Mouse (Mus musculus): ENCODE data around the gene Hist1h1a. TPM values are rescaled to one million over a fixed set of nuclear protein-coding genes. Genes with fewer than 3 reads are reported as not detected.
"Not testable (repeated sequence)": the region's sequence is repeated elsewhere in the genome, so short reads cannot be mapped to it uniquely, and the experiment has no call there.

Hist1h1a gene
- polyA plus RNA-seq, 1 experiment from 2014 or later = 4.3 TPM

- Histone ChIP-seq H3K27ac (peak overlapping the region; percentile 76; the same call in 1 of the 2 replicates), H3K36me3 (no peaks in the 10 kb centered on the region), H3K4me2 (replicated peaks) (peak overlapping the region; percentile 65), H3K27me3 (no peaks in the 10 kb centered on the region), H3K9ac (peak overlapping the region; percentile 65; the same call in 1 of the 2 replicates), H3K4me3 (0 out of 2 replicates have a peak overlapping the region, but pooled peaks have one; percentile 12), H3K4me1 (peaks cover 23% of the 10 kb centered on the region), H3K9me3 (no peaks in the 10 kb centered on the region)
- WGBS = 56% methylated on average over 4 of the region's 4 CpGs
- ATAC-seq (ENCODE audit: low FRiP score, low read depth) = no peak
Measured at GRCm38 (mm10) chr13:23753314-23754078, 10.0 kb upstream of the Hist1h1a start.

- no peak overlapping the region for H3K27ac ChIP-seq
- H3K9ac ChIP-seq = no peak overlapping the region
- H3K4me2 ChIP-seq (replicated peaks) = no peak overlapping the region
- no peak for ATAC-seq (ENCODE audit: low FRiP score, low read depth)
- no peaks in the 10 kb centered on the region for H3K36me3 ChIP-seq
- H3K4me1 ChIP-seq = peaks cover 23% of the 10 kb centered on the region
- no peak overlapping the region for H3K4me3 ChIP-seq
- H3K9me3 ChIP-seq = no peaks in the 10 kb centered on the region
- H3K27me3 ChIP-seq = no peaks in the 10 kb centered on the region
Measured at GRCm38 (mm10) chr13:23755000-23755399, 8.5 kb upstream of the Hist1h1a start.

- WGBS = 0% methylated on average over 17 of the region's 22 CpGs
- peak; percentile 77 for ATAC-seq (ENCODE audit: low FRiP score, low read depth)
- H3K9me3 ChIP-seq = no peaks in the 10 kb centered on the region
- H3K4me1 ChIP-seq = peaks cover 29% of the 10 kb centered on the region
- H3K4me2 ChIP-seq (replicated peaks) = peak within 1 kb of the TSS; percentile 82
- no peaks in the 10 kb centered on the region for H3K27me3 ChIP-seq
- peak within 1 kb of the TSS; percentile 94 for H3K27ac ChIP-seq
- peak within 1 kb of the TSS; percentile 69 for H3K9ac ChIP-seq
- peak within 1 kb of the TSS; percentile 46 for H3K4me3 ChIP-seq
- H3K36me3 ChIP-seq = no peaks in the 10 kb centered on the region
Measured at GRCm38 (mm10) chr13:23756790-23757189, 6.7 kb upstream of the Hist1h1a start, which contains the start of gene Hist1h4b. Gene Hist1h4b, plus strand, starts transcription at chr13:23757013.

DNA sequence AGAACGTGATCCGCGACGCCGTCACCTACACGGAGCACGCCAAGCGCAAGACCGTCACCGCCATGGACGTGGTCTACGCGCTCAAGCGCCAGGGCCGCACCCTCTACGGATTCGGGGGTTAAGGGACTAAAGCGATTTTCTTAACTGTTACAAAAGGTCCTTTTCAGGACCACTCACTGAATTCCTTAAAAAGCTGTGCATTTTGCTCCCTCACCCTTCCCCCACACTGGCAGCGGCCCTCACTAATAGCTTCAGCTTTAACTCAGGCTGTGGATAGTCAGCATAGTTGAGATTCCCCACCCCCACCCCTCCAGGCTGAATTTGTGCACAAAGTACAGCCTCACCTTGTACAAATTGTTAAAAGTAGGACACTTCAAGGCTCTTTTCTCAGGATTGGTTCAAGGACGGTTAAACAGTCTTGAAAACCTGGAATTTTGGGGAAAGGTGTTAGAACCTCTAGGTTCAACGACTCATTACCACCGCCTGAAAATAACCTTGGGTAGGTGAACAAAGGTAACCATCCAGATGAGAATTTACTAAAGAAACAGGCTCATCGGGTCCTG, 6.2 kb upstream of the Hist1h1a start:
- peak overlapping the region; percentile 94 for H3K27ac ChIP-seq
- no peaks in the 10 kb centered on the region for H3K27me3 ChIP-seq
- H3K4me3 ChIP-seq = peak overlapping the region; percentile 46
- peak overlapping the region; percentile 69 for H3K9ac ChIP-seq
- peak; percentile 16 for ATAC-seq (ENCODE audit: low FRiP score, low read depth)
- H3K36me3 ChIP-seq = no peaks in the 10 kb centered on the region
- peaks cover 29% of the 10 kb centered on the region for H3K4me1 ChIP-seq
- under 1% methylated on average over 18 of the region's 23 CpGs for WGBS
- peak overlapping the region; percentile 82 for H3K4me2 ChIP-seq (replicated peaks)
- H3K9me3 ChIP-seq = no peaks in the 10 kb centered on the region

DNA sequence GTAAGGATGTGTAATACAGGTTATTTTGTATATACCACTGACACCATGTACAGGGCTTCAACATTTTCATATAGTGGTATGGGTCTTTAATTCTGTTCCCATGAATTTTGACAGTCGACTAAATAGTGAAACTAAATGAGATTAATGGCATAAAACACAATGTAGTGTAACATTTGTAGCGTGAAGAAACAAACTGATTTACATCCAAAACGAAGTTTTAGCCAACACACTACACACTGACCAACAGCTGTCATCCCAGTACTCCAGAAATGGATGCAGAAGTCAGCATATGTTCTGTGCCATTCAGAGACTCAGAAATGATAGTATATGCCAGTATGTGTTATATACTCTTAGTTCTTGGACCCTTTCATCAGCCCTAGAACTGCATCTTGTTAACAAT, 5.5 kb upstream of the Hist1h1a start:
- Histone ChIP-seq H3K4me3 (no peak overlapping the region), H3K9ac (no peak overlapping the region), H3K36me3 (no peaks in the 10 kb centered on the region), H3K4me2 (replicated peaks) (peak overlapping the region; percentile 41), H3K9me3 (no peaks in the 10 kb centered on the region), H3K4me1 (peaks cover 26% of the 10 kb centered on the region), H3K27ac (peak overlapping the region; percentile 29; the same call in 1 of the 2 replicates), H3K27me3 (no peaks in the 10 kb centered on the region)
- ATAC-seq (ENCODE audit: low FRiP score, low read depth) = no peak
- 46% methylated on average over 3 of the region's 3 CpGs for WGBS

DNA sequence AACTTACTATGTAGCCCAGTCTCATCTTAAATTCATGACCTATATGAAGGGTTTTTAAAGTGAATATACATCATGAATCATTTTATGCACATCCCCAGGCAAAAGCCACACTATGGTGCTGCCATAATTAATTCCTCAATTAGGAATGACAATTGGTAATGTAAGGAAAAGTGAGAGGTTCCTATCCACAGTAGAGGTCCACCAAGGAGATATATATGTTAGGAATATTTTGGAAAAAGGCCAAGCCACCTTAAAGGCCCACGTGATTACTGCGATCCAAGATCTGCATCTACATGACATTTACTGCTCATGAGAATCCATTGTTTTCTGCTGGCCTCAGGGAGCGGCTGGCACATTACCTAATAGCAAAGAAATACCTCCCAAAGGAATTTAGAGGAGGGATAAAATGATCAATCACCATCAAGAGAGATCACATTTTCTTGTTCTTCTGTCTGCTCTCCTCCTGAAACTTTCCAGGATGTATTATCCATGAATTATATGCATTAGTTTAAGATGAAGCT, 4.2 kb upstream of the Hist1h1a start:
- 76% methylated on average over 3 of the region's 3 CpGs for WGBS
- Histone ChIP-seq H3K4me2 (replicated peaks) (no peak overlapping the region; the same call in 1 of the 2 replicates), H3K9ac (no peak overlapping the region), H3K36me3 (no peaks in the 10 kb centered on the region), H3K27me3 (no peaks in the 10 kb centered on the region), H3K4me3 (no peak overlapping the region), H3K4me1 (peaks cover 22% of the 10 kb centered on the region), H3K27ac (no peak overlapping the region), H3K9me3 (no peaks in the 10 kb centered on the region)
- ATAC-seq (ENCODE audit: low FRiP score, low read depth) = no peak

- peaks cover 26% of the 10 kb centered on the region for H3K4me1 ChIP-seq
- ATAC-seq (ENCODE audit: low FRiP score, low read depth) = no peak
- peak overlapping the region; percentile 68; the same call in 1 of the 2 replicates for H3K9ac ChIP-seq
Measured at GRCm38 (mm10) chr13:23759916-23760239, 3.6 kb upstream of the Hist1h1a start.

GRCm38 (mm10) chr13:23760240-23760971, 3.1 kb upstream of the Hist1h1a start:
- H3K27ac ChIP-seq = peak overlapping the region; percentile 90
- H3K4me1 ChIP-seq = peaks cover 26% of the 10 kb centered on the region
- peak overlapping the region; percentile 68 for H3K9ac ChIP-seq
- no peaks in the 10 kb centered on the region for H3K9me3 ChIP-seq
- H3K4me2 ChIP-seq (replicated peaks) = peak overlapping the region; percentile 92
- peak; percentile 2; the same call in 1 of the 2 replicates for ATAC-seq (ENCODE audit: low FRiP score, low read depth)
- H3K4me3 ChIP-seq = peak overlapping the region; percentile 59
- under 1% methylated on average over 25 of the region's 27 CpGs for WGBS
- H3K27me3 ChIP-seq = no peaks in the 10 kb centered on the region
- H3K36me3 ChIP-seq = no peaks in the 10 kb centered on the region

More at GRCm38 (mm10) chr13:23759916-23760239, 3.6 kb upstream of the Hist1h1a start:
- H3K9me3 ChIP-seq = no peaks in the 10 kb centered on the region
- WGBS = 57% methylated on average over 1 of the region's 1 CpGs
- peak overlapping the region; percentile 90; the same call in 1 of the 2 replicates for H3K27ac ChIP-seq
- H3K27me3 ChIP-seq = no peaks in the 10 kb centered on the region
- H3K36me3 ChIP-seq = no peaks in the 10 kb centered on the region
- H3K4me2 ChIP-seq (replicated peaks) = peak overlapping the region; percentile 92
- peak overlapping the region; percentile 59 for H3K4me3 ChIP-seq

DNA sequence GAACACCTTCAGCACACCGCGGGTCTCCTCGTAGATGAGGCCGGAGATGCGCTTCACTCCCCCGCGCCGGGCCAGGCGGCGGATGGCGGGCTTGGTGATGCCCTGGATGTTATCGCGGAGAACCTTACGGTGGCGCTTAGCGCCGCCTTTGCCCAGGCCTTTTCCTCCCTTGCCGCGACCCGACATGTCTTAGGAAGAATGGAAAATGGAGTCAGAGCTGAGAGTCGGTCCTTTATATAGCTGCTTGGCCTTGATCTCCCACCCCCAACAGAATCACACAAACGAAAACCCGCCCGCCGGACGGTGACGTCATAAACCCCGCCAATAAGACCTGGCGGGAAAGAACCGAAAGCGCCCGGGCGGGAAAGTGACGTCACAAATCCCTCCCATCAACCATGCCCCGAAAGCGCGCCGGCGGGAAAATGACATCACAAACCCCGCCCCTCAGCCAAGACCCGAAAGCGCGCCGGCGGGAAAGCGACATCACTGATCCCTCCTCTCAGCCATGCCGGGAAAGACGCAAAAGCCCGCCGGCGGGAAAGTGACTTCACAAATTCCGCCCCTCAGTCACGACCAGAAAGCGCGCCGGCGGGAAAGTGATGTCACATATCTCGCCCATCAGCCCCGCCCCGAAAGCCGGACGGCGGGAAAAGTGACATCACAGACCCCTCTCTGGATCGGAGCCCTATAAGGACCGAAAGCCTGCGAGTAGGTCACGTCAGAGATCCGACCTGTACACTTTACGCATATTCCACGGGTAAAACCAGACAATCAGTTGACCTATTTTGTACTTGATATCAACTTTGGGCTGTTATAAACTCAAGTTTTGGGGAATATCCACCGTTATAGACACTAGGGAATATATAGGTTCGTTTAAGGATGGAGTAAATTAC, 2.2 kb upstream of the Hist1h1a start, which contains the start of gene Hist1h4a:
Gene Hist1h4a, minus strand, starts transcription at position 259 of the 893 bp plus-strand sequence.
- H3K27me3 ChIP-seq = no peaks in the 10 kb centered on the region
- peaks cover 26% of the 10 kb centered on the region for H3K4me1 ChIP-seq
- H3K4me3 ChIP-seq = peak within 1 kb of the TSS; percentile 59
- no peaks in the 10 kb centered on the region for H3K36me3 ChIP-seq
- peak within 1 kb of the TSS; percentile 74 for H3K9ac ChIP-seq
- ATAC-seq (ENCODE audit: low FRiP score, low read depth) = peak; percentile 81
- H3K9me3 ChIP-seq = no peaks in the 10 kb centered on the region
- peak within 1 kb of the TSS; percentile 97 for H3K27ac ChIP-seq
- H3K4me2 ChIP-seq (replicated peaks) = peak within 1 kb of the TSS; percentile 92
- WGBS = under 1% methylated on average over 69 of the region's 72 CpGs

DNA sequence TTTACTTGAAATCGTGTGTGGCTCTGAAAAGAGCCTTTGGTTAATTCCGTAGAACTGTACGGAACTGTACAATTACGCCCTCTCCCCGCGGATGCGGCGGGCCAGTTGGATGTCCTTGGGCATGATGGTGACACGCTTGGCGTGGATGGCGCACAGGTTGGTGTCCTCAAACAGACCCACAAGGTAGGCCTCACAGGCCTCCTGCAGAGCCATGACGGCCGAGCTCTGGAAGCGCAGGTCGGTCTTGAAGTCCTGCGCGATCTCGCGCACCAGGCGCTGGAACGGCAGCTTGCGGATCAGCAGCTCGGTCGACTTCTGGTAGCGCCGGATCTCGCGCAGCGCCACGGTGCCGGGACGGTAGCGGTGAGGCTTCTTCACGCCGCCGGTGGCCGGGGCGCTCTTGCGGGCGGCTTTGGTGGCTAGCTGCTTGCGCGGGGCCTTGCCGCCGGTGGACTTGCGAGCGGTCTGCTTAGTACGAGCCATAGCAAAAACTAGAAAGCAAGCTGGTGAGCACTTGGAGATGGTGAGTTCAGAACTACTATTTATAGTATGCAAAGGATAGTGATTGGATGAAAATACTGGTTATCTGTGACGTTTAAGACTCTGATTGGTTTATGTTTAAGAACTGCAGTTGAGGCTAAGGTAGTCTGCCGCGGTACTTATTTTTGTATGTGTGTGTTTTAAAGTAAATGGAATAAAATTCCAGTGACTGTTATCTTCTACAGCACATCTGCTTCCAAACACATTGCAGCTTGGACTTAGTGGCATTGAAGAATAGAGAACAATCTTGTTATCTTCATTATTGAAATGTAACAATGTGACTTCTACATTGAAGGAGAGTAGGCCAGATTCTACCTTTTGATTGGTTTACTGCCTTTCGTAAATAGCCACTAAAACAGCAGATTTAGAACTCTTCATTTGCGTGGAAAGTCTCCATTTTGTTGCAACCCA, 1.3 kb upstream of the Hist1h1a start, which contains the start of gene Hist1h3a:
Gene Hist1h3a, minus strand, starts transcription at position 516 of the 951 bp plus-strand sequence.
- Histone ChIP-seq H3K4me2 (replicated peaks) (peak within 1 kb of the TSS; percentile 92), H3K9ac (peak within 1 kb of the TSS; percentile 74), H3K4me1 (peaks cover 26% of the 10 kb centered on the region), H3K4me3 (peak within 1 kb of the TSS; percentile 59), H3K27ac (peak within 1 kb of the TSS; percentile 97)
- not testable (repeated sequence) for H3K36me3 ChIP-seq, H3K9me3 ChIP-seq, H3K27me3 ChIP-seq
- 1% methylated on average over 29 of the region's 52 CpGs for WGBS
- ATAC-seq (ENCODE audit: low FRiP score, low read depth) = peak; percentile 77
